28 mouse cellular contexts compared by ENCODE assay signal in the genomic region with DNA sequence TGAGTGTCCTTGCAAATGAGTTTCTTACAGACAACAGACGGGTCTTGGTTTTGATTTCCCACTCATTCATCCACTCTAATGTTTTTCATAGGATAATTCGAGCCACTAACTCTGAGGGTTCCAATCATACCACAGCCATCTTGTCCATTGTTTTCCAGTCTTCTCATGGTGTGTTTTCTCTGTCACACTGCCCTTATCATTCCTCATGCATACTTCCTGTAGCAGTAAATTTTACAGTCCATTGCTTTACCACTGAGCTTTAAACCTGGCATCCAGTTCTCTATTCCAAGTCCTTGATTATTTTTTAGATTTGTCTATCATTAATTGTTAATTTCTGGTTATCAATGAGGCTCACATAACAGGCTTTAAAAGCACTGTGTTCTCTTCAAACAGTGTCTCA.
"Had no signal": no experiment of that assay in that cellular context is flagged by ENCODE, and none has a peak within 500 bp of the region (broad histone marks: within the 10 kb centered on the region; RNA-seq: fewer than 3 reads in every experiment).

No protein-coding gene starts in this region.

- ATAC-seq: forebrain, embryonic 13.5 days; forebrain, embryonic 14.5 days; forebrain, embryonic 15.5 days; forebrain, embryonic 16.5 days; forebrain, postnatal 0 days had no signal

- H3K36me3 ChIP-seq: embryonic facial prominence, embryonic 10.5 days; embryonic facial prominence, embryonic 12.5 days; embryonic facial prominence, embryonic 13.5 days; embryonic facial prominence, embryonic 15.5 days; forebrain, embryonic 10.5 days; forebrain, embryonic 12.5 days; forebrain, embryonic 15.5 days had no signal

- H3K27ac ChIP-seq: embryonic facial prominence, embryonic 10.5 days; embryonic facial prominence, embryonic 12.5 days; embryonic facial prominence, embryonic 13.5 days; embryonic facial prominence, embryonic 15.5 days; forebrain, embryonic 10.5 days; forebrain, embryonic 12.5 days; forebrain, embryonic 13.5 days; forebrain, embryonic 15.5 days; gastrocnemius, adult 2 months; heart, adult 2 months had no signal

- H3K4me1 ChIP-seq: embryonic facial prominence, embryonic 12.5 days; embryonic facial prominence, embryonic 13.5 days; embryonic facial prominence, embryonic 15.5 days; forebrain, embryonic 13.5 days; forebrain, embryonic 15.5 days had no signal

- H3K9me3 ChIP-seq: embryonic facial prominence, embryonic 10.5 days; embryonic facial prominence, embryonic 12.5 days; embryonic facial prominence, embryonic 13.5 days; embryonic facial prominence, embryonic 15.5 days; forebrain, embryonic 10.5 days; forebrain, embryonic 12.5 days; forebrain, embryonic 13.5 days; forebrain, embryonic 15.5 days had no signal

- H3K4me3 ChIP-seq: embryonic facial prominence, embryonic 10.5 days; embryonic facial prominence, embryonic 12.5 days; embryonic facial prominence, embryonic 13.5 days; embryonic facial prominence, embryonic 15.5 days; erythroblast, embryonic 14.5 days; forebrain, embryonic 10.5 days; forebrain, embryonic 12.5 days; forebrain, embryonic 13.5 days; forebrain, embryonic 15.5 days; gastrocnemius, adult 2 months; heart, adult 2 months had no signal

- H3K27me3 ChIP-seq: embryonic facial prominence, embryonic 12.5 days; embryonic facial prominence, embryonic 13.5 days; embryonic facial prominence, embryonic 15.5 days; forebrain, embryonic 12.5 days; forebrain, embryonic 13.5 days; forebrain, embryonic 15.5 days had no signal

- DNase-seq: cerebellum, adult 8-10 months; cerebellum, adult 9-10 months; cerebellum, adult 9-11 months; cerebellum, postnatal 10 days; cerebellum, postnatal 14 days; cerebellum, postnatal 25 days; cerebellum, postnatal 36 days; embryo, embryonic 11 days; forebrain, postnatal 0 days; gastrocnemius, adult 2 months; gastrocnemius, postnatal 10 days; gastrocnemius, postnatal 14 days; gastrocnemius, postnatal 25 days; gastrocnemius, postnatal 36 days; heart, adult 11 months; heart, adult 18-20 months; heart, adult 2 months had no signal
